Mouse (Mus musculus) kidney, adult 9 months (tissue): ENCODE measurements at regions not wholly inside any gene's neighbourhood (a gene's known extent, or its start where the extent isn't known, plus 50 kb on each side); places are given as distances from the start of the nearest gene placed in this dataset.

Experiments
- DNase-seq: peaks from one replicate; pipeline ENCODE4 v3.0.0; 2022

DNA sequence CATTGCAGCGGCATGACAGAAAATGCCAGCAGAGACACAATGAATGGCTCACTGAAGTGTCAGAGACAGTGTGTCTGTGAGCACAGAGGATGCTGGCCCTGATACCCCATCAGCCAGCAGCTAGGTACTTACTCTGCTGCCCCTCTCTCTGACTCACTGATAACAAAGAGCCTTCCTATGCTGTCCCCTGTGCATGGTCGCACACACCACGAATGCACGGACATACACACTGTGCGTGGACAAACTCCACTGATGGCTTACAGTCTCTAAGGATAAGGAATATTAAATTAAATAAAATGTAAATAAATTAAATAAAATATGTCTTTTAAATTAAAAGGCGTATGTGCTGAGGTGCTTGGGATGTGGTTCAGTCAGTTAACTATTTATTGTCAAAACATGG is 438.2 kb downstream of the Rwdd3 start:
- DNase-seq: no peak

GRCm38 (mm10) chr3:120732391-120732790 is 439.1 kb downstream of the Rwdd3 start:
- no peak for DNase-seq

DNA sequence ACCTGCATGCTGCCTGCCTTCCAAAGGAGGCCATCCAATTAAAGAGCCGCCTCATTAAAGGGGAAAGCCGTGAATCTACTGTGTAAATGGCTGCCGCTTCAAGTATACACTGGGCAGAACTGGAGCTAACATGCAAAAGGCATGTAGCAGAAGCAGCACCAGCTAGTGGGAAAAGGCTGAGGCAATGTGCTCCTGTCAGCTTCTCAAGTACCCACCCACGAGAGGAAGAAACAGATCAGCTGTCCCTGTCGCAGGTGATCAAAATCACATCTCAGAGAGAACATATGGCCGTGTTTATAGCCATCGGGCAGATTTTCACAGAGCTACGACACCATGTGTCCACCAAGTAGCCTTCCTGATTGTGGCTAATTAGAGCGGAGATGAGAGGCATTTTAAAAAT is 440.2 kb downstream of the Rwdd3 start:
- no peak for DNase-seq

GRCm38 (mm10) chr3:120730225-120730624 is 441.3 kb downstream of the Rwdd3 start:
- no peak for DNase-seq

DNA sequence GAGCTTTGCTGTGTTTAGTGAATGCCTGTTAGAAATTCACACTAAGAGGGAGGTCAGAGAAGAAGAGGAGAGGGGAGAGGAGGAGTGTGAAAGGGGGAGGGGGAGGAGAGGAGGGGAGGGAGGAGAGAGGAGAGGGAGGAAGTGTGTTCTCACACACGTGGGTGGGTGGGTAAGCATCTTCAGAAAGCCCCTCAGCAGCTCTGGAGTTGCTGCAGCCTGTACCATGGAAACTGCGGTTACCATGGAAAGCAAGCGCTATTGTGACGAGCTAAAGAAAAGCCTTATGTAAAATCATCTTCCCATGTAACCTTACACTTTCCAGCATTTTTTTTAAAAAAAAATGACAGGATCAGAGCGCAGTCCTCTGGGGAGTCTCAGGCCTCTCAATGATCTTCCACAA is 441.8 kb downstream of the Rwdd3 start:
- no peak for DNase-seq

DNA sequence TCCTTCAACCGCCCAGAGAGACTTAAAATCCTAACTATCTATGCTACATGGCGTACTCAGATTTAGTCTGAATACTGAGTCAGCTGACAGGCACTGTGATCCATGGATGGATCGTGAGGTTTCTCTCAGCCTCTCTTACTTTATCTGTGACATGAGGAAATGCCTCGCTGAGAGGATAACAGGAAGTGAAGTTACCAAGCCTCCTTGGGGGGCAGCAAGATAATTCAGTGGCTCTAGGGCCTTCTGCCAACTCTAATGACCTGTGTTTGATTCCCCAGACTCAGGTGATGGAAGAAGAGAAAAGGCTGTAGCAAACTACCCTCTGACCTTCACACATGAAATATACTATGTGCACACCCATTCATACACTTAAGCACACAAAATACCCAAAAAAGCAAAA is 486.3 kb downstream of the Rwdd3 start:
- no peak for DNase-seq

GRCm38 (mm10) chr3:120675906-120676305 is 495.6 kb downstream of the Rwdd3 start:
- no peak for DNase-seq

DNA sequence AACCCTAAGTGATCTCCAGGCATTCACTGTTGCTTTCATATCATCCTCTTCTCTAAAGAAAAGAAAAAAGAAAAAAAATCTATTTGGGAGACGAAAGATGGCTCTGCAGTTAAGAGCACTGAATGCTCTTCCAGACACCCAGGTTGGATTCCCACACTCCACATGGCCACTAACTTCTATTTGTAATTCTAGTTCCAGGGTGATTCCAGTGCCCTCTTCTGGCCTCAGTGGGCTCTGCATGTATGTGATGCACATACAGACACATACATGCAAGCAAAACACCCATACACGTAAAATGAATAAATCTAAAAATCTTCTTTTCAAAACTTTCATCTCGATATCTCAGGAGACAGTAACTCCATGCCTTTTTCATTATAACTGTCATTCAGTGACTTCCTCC is 502.8 kb downstream of the Rwdd3 start:
- no peak for DNase-seq

GRCm38 (mm10) chr3:120662521-120662920 is 509.0 kb downstream of the Rwdd3 start:
- no peak for DNase-seq

DNA sequence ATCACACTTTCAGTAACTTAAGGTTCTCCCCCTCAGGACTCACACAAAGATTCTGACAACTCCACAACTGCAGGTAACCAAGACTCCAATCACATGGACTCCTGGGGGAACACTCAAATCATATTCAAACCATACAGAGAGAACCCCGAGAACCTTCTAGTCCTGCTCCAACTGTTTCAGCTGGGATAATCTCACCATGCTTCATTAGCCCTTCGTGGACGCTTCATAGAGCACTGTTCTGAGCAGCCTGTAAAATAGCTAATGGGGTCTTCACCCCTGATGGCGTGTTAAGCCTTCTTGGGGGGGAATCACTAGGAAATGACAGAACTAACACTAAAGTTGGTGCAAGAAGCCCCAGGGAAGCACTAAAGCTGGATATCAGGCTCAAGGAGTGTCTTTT is 510.7 kb downstream of the Rwdd3 start:
- no peak for DNase-seq

- no peak for DNase-seq
These were observed 522.2 kb downstream of the Rwdd3 start for GRCm38 (mm10) chr3:120649047-120649868.

DNA sequence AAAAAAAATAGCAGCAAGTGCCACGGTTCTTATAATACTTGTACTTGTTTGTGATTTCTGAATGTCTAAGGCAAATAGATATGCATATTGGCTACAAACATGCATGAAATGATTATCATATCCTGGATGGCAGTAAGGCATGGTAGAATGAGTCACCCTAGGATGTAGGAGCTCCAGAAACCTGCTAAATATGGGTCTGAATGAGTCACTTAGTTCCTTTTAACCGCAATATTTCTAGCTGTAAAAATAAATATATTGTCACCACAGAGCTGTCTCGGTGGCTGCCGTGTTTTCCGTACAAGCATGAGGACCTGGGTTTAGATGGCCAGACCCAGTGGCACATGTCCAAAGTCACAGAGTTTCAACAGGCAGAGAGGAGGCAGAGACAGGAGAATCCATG is 523.1 kb downstream of the Rwdd3 start:
- no peak for DNase-seq

- no peak for DNase-seq
These were observed 534.7 kb downstream of the Rwdd3 start for GRCm38 (mm10) chr3:120636669-120637305.

DNA sequence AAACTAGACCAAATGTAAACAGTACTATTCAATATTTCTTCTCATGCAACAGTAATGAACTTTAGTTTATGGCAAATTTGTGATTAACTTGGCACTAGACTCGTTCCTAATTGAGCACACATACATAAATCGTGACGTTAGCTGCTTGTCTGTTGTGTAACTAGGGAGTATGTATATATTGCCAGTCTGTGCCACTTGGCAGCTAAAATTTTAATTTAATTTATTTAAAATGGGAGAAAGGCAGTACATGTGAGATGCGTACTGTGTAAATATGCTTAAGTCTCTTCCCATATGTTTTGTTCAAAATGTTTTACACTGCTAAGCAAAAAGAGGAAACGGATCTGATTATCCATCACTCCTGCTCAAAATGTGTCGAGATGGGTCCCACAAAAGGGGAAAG is 553.1 kb downstream of the Rwdd3 start:
- DNase-seq: no peak

- no peak for DNase-seq
These were observed 577.3 kb downstream of the Rwdd3 start for GRCm38 (mm10) chr3:120594226-120594625.

GRCm38 (mm10) chr3:120591183-120591582 is 580.3 kb downstream of the Rwdd3 start:
- no peak for DNase-seq

DNA sequence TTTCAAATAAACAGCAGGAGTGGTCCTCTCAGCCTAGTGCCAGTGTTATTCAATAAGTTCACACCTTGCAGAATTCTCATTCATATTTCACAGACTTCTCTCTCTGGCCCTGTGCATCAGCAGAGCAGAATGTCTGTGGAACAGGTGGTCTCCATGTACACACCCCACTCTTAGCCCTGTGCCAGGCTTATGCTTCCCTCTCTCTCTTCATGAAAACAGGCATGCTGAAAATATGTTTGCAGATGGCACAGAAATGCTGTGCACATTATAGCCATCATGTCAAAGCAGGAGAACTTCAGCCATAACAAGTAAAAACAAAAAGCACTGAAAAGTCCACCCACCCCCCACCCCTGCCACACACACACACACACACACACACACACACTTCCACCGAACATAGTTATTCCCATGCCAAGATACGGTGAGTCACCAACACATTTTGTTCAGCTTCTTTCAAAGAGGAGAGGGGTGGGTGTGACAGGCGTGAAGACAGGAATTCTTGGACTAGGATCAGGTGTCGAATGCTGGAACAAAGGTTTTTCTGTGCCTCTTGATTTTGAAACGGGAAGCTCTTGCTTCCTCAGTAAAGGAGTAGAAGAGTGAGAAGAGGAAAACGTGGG is 600.6 kb downstream of the Rwdd3 start:
- DNase-seq: no peak

DNA sequence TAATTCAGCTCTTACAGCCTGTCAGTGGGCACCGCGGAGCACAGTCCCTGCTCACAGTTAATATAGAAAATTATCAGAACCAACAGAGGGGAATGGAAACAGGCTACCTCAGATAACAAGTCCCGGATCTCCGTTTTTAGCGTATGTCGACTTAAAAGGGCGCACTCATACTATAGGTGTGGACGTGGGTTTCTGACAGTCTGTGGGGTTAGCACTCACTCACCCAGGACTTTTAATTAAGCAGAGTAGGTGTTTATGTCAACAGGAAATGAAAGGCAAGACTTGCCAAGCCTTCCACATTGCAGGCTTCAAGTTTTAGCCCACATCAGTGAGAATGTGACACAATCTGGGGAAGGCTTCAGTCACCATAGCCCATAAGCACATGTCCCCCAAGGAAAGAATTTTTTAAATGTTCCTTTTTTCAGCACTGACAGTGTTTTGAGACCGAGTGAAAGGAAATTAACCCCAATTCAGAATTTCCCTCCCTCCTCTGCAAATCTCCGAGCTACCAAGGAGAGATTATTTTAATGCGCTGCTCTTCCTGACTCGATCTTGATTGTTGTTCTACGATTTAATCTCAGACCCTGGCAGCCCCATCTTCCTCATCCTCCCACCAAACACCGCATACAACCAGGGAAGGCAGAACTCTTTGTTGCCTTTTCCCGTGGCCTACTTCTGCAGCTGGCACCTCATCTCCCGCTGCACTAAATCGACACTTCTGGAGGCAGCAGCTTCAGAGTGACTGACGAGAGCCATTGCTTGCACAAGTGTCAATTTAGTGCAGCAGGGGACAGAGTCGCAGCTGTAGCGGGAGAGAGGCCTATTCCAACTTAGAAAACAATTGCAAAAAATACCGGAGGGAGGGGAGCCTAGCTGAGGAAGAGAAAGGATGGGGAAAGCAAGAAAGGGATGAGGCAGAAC is 629.7 kb downstream of the Rwdd3 start:
- DNase-seq: no peak

DNA sequence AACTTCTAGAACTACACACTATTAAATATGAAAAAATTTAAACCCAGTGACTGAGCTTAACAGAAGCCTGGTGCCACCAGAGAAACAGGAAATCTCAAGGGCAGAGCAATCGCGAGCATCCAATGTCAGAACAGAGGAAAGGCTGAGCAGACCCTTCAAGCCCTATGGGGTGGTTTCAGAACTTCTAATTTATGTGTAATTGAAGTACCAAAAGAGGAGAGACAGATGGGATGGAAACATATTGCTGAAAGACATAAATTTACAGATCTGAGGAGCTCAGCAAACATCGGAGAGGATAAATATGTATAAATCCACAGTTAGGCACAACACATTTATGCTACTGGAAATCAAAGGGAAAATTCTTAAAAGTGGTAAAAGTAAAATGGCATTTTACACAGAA is 637.6 kb downstream of the Rwdd3 start:
- no peak for DNase-seq

DNA sequence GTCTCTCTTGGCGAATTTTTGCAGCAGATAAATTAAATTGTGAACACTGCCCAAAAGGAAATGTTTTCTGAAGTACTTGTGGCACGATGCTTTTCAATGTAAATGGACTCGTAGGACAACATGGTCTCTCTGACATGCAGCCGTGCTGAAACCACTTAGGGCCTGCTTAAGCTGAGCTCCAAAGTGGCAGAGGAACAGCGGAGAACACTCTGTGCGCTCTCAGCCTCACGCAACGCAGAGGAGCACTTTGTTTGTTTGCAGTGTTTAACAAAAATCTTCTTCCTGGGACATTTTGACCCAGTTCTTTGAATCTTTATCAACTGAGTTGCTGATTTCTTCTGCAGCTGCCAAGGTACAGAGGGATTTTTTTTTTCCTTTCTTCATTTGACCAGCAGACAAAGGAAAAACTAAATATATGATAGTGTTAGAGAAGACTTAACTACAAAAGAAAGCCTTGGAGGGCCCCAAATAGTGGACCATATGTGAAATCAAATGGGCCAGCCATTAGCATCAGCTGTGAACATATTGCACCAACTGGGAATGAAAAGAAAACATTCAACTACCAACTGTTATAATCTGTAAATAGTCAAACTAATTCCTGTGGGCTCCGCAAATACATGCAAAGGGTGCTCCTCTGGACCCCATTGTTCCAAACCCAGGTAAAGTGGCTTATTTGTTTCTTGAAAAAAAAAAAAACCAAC is 639.5 kb downstream of the Rwdd3 start:
- DNase-seq: no peak

DNA sequence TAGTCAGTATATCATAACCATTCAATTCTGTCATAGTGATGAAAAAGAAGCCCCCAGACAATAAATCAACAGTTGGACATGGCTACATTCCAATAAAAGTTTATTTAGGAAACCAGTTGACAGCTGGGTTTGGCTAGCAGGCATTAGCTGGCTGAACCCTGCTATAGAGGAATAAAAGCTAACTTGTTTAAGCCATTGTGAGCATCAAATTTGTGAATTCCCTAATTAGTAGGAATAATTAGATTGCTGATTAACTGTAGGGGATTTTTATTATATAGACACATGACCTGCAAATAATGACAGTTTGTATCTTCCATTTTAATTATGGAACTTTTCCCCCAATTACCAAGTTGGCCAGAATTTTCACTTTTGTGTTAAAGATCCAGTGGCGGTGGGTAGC is 659.8 kb downstream of the Rwdd3 start:
- no peak for DNase-seq

DNA sequence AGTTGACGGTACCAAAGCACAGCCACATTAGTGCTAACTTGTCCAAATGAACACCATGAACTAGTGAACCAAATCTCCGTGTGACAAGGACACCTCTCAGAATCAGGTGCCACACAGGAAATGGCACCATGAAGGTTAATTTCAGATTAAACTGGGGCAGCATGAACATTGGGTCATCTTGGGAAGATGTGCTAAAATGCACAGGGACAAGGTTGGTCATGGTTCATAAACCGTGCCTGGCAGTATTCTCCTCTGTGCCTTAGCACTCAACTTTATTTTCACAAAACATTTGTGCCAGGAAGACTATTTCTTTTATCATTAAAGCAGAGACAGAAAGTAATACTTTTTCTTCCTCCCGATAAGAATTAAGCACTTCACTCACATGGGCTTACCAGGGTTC is 672.6 kb downstream of the Rwdd3 start:
- DNase-seq: no peak

GRCm38 (mm10) chr3:120477934-120478333 is 693.6 kb downstream of the Rwdd3 start:
- no peak for DNase-seq
